Mouse (Mus musculus): Measurements from ENCODE around the gene Nat9.

Gene Nat9

GRCm38 (mm10) chr11:115153699-115154292, 33.9 kb downstream of the Nat9 start:
- peak; percentile 63 to 65 for DNase-seq (ENCODE audit: low spot score in 2 of 2)

GRCm38 (mm10) chr11:115153088-115153487, 34.6 kb downstream of the Nat9 start:
- DNase-seq (ENCODE audit: low spot score in 2 of 2) = no peak

- no peak for DNase-seq (ENCODE audit: low spot score in 2 of 2)
Observed at GRCm38 (mm10) chr11:115151755-115152429, 35.8 kb downstream of the Nat9 start.

GRCm38 (mm10) chr11:115150741-115151254, 36.9 kb downstream of the Nat9 start:
- DNase-seq (ENCODE audit: low spot score in 2 of 2) = no peak

- no peak for DNase-seq (ENCODE audit: low spot score in 2 of 2)
Observed at GRCm38 (mm10) chr11:115147813-115148212, 39.8 kb downstream of the Nat9 start.

- no peak for DNase-seq (ENCODE audit: low spot score in 2 of 2)
Observed at GRCm38 (mm10) chr11:115141970-115142369, 45.7 kb downstream of the Nat9 start.

GRCm38 (mm10) chr11:115138597-115139262, 48.9 kb downstream of the Nat9 start:
- DNase-seq (ENCODE audit: low spot score in 2 of 2) = no peak

GRCm38 (mm10) chr11:115133800-115134199, 53.9 kb downstream of the Nat9 start, which contains the start of gene Cd300lf:
Cd300lf (minus strand) TSS chr11:115133992.
- DNase-seq (ENCODE audit: low spot score in 2 of 2) = no peak

Data from right cerebral cortex, adult 2 months (tissue).